Mouse (Mus musculus) kidney, adult 2 months (tissue): ENCODE results near the gene Lgals12.

Experiments
- CTCF ChIP-seq: fragments of 200-500 bp; conservative IDR thresholded peaks from 2 replicates; pipeline ENCODE4 v1.5.1; 2011; ENCODE audit warnings: low read depth, mild to moderate bottlenecking, control low read depth, low read length, moderate library complexity, mixed read lengths; ENCODE audit not compliant: insufficient read depth, insufficient read length
- POLR2A ChIP-seq: fragments of 200-500 bp; IDR thresholded peaks from one replicate; pipeline ENCODE4 v1.6.1; 2011; ENCODE audit warnings: low read depth, low read length, control low read depth

- TF ChIP-seq CTCF (no peak), POLR2A (no peak)
Observed at GRCm38 (mm10) chr19:7554881-7555280, 52.1 kb downstream of the Lgals12 start.
